In the genomic region with DNA sequence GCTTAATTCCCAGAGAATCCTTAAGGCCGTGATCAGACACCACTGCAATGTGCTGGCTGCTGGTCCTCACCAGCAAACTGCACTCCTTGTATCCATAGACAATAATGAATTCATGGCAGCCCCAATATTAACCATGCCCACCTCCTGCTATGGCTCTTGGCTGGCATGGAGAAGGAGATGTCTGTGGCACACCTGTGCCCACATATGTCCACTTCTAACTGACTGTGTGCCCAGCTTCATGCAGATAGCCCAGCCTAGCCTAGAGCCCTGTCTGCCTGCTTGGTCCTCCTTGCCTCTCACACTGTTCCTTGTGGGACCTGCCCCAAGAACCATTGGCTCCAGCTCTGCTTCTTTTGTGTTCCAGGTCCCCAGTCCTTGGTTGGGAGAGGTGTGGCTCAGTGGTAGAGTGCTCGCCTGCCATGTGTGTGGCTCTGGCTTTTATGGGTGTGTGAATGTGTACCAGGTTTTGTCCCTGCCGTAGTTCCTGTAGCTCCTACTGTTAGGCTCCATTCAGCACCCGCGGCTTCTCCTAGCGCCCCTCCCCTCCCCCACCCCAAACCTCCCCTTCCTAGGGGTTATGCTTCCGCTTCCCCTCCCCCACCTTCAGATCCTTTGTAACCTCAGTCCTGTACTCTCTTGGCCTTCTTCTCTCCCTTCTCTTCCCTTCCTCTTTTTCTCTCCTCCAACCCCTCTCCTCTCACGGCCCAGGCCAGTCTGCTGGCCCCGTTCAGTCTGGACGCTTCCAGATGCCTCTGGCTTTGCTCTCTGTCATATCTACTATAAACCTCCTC, we compare ENCODE assay signal across 8 mouse cellular contexts. TPM values are rescaled to one million over a fixed set of nuclear protein-coding genes. Genes with fewer than 3 reads are reported as not detected.
DNase-seq lines count a peak whose midpoint lies in the region; ATAC-seq and TF ChIP-seq lines count a peak whose summit lies in the region.

No protein-coding gene starts in this region.

- TF ChIP-seq CTCF in forebrain, postnatal 0 days (IDR thresholded peaks at IDR 0.05; ENCODE audit: low read depth) = no peak

- no peak overlapping the region for H3K4me3 ChIP-seq in forebrain, embryonic 10.5 days
- no peak overlapping the region for H3K4me3 ChIP-seq in forebrain, postnatal 0 days (ENCODE audit: low read depth, low read length)
- H3K4me3 ChIP-seq in neural tube, embryonic 14.5 days (ENCODE audit: low read depth, low read length) = no peak overlapping the region
- no peak overlapping the region for H3K4me3 ChIP-seq in neural tube, embryonic 15.5 days (replicated peaks)

- H3K9me3 ChIP-seq in forebrain, embryonic 10.5 days = no peaks in the 10 kb centered on the region
- H3K9me3 ChIP-seq in forebrain, postnatal 0 days (ENCODE audit: low read length) = no peaks in the 10 kb centered on the region
- no peaks in the 10 kb centered on the region for H3K9me3 ChIP-seq in neural tube, embryonic 14.5 days (ENCODE audit: control insufficient read depth, low read length)
- no peaks in the 10 kb centered on the region for H3K9me3 ChIP-seq in neural tube, embryonic 15.5 days (replicated peaks)

- no peak for ATAC-seq in forebrain, postnatal 0 days
- no peak for ATAC-seq in neural tube, embryonic 14.5 days (ENCODE audit: low read depth)
- no peak for ATAC-seq in neural tube, embryonic 15.5 days (ENCODE audit: low FRiP score)

- no peaks in the 10 kb centered on the region for H3K27me3 ChIP-seq in forebrain, embryonic 10.5 days (ENCODE audit: poor library complexity, severe bottlenecking)
- H3K27me3 ChIP-seq in forebrain, postnatal 0 days (ENCODE audit: insufficient read depth, low read length) = no peaks in the 10 kb centered on the region
- no peaks in the 10 kb centered on the region for H3K27me3 ChIP-seq in neural tube, embryonic 14.5 days (ENCODE audit: control insufficient read depth, insufficient read depth, low read length)
- H3K27me3 ChIP-seq in neural tube, embryonic 15.5 days (replicated peaks) = no peaks in the 10 kb centered on the region

- peak overlapping the region; percentile 78 for H3K27ac ChIP-seq in forebrain, embryonic 10.5 days
- H3K27ac ChIP-seq in forebrain, postnatal 0 days (ENCODE audit: low read depth, low read length) = no peak overlapping the region
- H3K27ac ChIP-seq in neural tube, embryonic 14.5 days (ENCODE audit: low read depth, low read length) = 0 out of 2 replicates have a peak overlapping the region, but pooled peaks have one; percentile 10
- no peak overlapping the region for H3K27ac ChIP-seq in neural tube, embryonic 15.5 days (replicated peaks)

- H3K4me1 ChIP-seq in forebrain, embryonic 10.5 days = peaks cover 29% of the 10 kb centered on the region
- no peaks in the 10 kb centered on the region for H3K4me1 ChIP-seq in forebrain, postnatal 0 days (ENCODE audit: insufficient read depth)
- H3K4me1 ChIP-seq in neural tube, embryonic 14.5 days (ENCODE audit: control insufficient read depth, insufficient read depth, low read length) = no peaks in the 10 kb centered on the region
- 0 out of 2 replicates have a peak, but pooled peaks cover 3% of the 10 kb centered on the region for H3K4me1 ChIP-seq in neural tube, embryonic 15.5 days

- no peaks in the 10 kb centered on the region for H3K36me3 ChIP-seq in forebrain, embryonic 10.5 days (replicated peaks)
- H3K36me3 ChIP-seq in forebrain, postnatal 0 days (ENCODE audit: insufficient read depth) = no peaks in the 10 kb centered on the region
- no peaks in the 10 kb centered on the region for H3K36me3 ChIP-seq in neural tube, embryonic 14.5 days (ENCODE audit: control insufficient read depth, insufficient read depth, low read length)
- H3K36me3 ChIP-seq in neural tube, embryonic 15.5 days = no peaks in the 10 kb centered on the region

- H3K9ac ChIP-seq in forebrain, postnatal 0 days = no peak overlapping the region
- H3K9ac ChIP-seq in neural tube, embryonic 14.5 days (replicated peaks; ENCODE audit: low read depth, low read length) = no peak overlapping the region
- H3K9ac ChIP-seq in neural tube, embryonic 15.5 days (replicated peaks) = no peak overlapping the region

- DNase-seq in forebrain, embryonic 10.5 days (ENCODE audit: extremely low spot score, low spot score) = no peak
- no peak for DNase-seq in forebrain, postnatal 0 days
- DNase-seq in liver = peak; percentile 53
- peak; percentile 42 for DNase-seq in thymus, postnatal 25 days
- no peak for DNase-seq in adrenal gland, adult 8-10 months
- no peak for DNase-seq in frontal cortex, adult 2 months (ENCODE audit: extremely low spot score in 1 of 2, low spot score in 1 of 2)

- WGBS in forebrain, embryonic 10.5 days = 54% methylated on average over 10 of the region's 10 CpGs
- WGBS in forebrain, postnatal 0 days = 44% methylated on average over 10 of the region's 10 CpGs
- 34% methylated on average over 10 of the region's 10 CpGs for WGBS in neural tube, embryonic 14.5 days
- 34% methylated on average over 9 of the region's 10 CpGs for WGBS in neural tube, embryonic 15.5 days

- H3K4me2 ChIP-seq in forebrain, postnatal 0 days (ENCODE audit: low read depth) = no peak overlapping the region
- no peak overlapping the region for H3K4me2 ChIP-seq in neural tube, embryonic 14.5 days (ENCODE audit: low read depth, low read length)
- no peak overlapping the region for H3K4me2 ChIP-seq in neural tube, embryonic 15.5 days

RNA-seq across cellular contexts. Expression of a gene that starts 6.3 kb away (rescaled TPM):
- polyA plus RNA-seq in forebrain, embryonic 10.5 days (2016; fragmentation: Nextera tagmentation; extraction: Ambion mirVana) = 6.1 and 8.8 TPM in 2 replicates
- 11.6 and 15.1 TPM in 2 replicates for total RNA-seq in forebrain, postnatal 0 days (2014; rRNA removed)
- 1.2 and 1.4 TPM in 2 replicates for polyA plus RNA-seq in forebrain, postnatal 0 days (2015; fragmentation: Nextera tagmentation; extraction: Ambion mirVana)
- 1.2 and 3.0 TPM in 2 replicates for polyA plus RNA-seq in neural tube, embryonic 14.5 days (2014; fragmentation: Nextera tagmentation; extraction: Ambion mirVana)
- 2.1 and 5.1 TPM in 2 replicates for polyA plus RNA-seq in neural tube, embryonic 15.5 days (2015; fragmentation: Nextera tagmentation; extraction: Ambion mirVana)
- total RNA-seq in adrenal gland, adult 8-10 months (2022) = 10 to 100 TPM; 13.8 to 25.2 (median 18.5) TPM
- 7.4 and 9.1 TPM in 2 replicates for polyA plus RNA-seq in frontal cortex, adult 2 months (2012; rRNA removed)

RNA-seq across cellular contexts. Expression of a gene that starts 10.4 kb away (rescaled TPM):
- polyA plus RNA-seq in forebrain, embryonic 10.5 days (2016; fragmentation: Nextera tagmentation; extraction: Ambion mirVana) = 73.2 and 79.8 TPM in 2 replicates
- total RNA-seq in forebrain, postnatal 0 days (2014; rRNA removed) = 11.5 and 14.9 TPM in 2 replicates
- polyA plus RNA-seq in forebrain, postnatal 0 days (2015; fragmentation: Nextera tagmentation; extraction: Ambion mirVana) = 6.1 and 6.5 TPM in 2 replicates
- polyA plus RNA-seq in neural tube, embryonic 14.5 days (2014; fragmentation: Nextera tagmentation; extraction: Ambion mirVana) = 4.7 TPM in 2 replicates
- polyA plus RNA-seq in neural tube, embryonic 15.5 days (2015; fragmentation: Nextera tagmentation; extraction: Ambion mirVana) = 6.8 and 15.4 TPM in 2 replicates
- 1 to 10 TPM; 4.8 to 9.9 (median 8.2) TPM for total RNA-seq in adrenal gland, adult 8-10 months (2022)
- 2.4 and 2.5 TPM in 2 replicates for polyA plus RNA-seq in frontal cortex, adult 2 months (2012; rRNA removed)

RNA-seq across cellular contexts. Expression of a gene that starts 19.3 kb away (rescaled TPM):
- polyA plus RNA-seq in forebrain, embryonic 10.5 days (2016; fragmentation: Nextera tagmentation; extraction: Ambion mirVana) = 313 and 321 TPM in 2 replicates
- total RNA-seq in forebrain, postnatal 0 days (2014; rRNA removed) = 132 and 163 TPM in 2 replicates
- 226 and 260 TPM in 2 replicates for polyA plus RNA-seq in forebrain, postnatal 0 days (2015; fragmentation: Nextera tagmentation; extraction: Ambion mirVana)
- 170 and 179 TPM in 2 replicates for polyA plus RNA-seq in neural tube, embryonic 14.5 days (2014; fragmentation: Nextera tagmentation; extraction: Ambion mirVana)
- 189 and 207 TPM in 2 replicates for polyA plus RNA-seq in neural tube, embryonic 15.5 days (2015; fragmentation: Nextera tagmentation; extraction: Ambion mirVana)
- total RNA-seq in adrenal gland, adult 8-10 months (2022) = 100 to 1,000 TPM in 3 of 4 experiments, 10 to 100 TPM in 1; 83.4 to 110 (median 106) TPM
- 66.0 and 67.4 TPM in 2 replicates for polyA plus RNA-seq in frontal cortex, adult 2 months (2012; rRNA removed)

RNA-seq across cellular contexts. Expression of a gene that starts 53.8 kb away (rescaled TPM):
- 4.6 and 5.5 TPM in 2 replicates for polyA plus RNA-seq in forebrain, embryonic 10.5 days (2016; fragmentation: Nextera tagmentation; extraction: Ambion mirVana)
- total RNA-seq in forebrain, postnatal 0 days (2014; rRNA removed) = 8.8 and 12.8 TPM in 2 replicates
- polyA plus RNA-seq in forebrain, postnatal 0 days (2015; fragmentation: Nextera tagmentation; extraction: Ambion mirVana) = 6.0 and 8.4 TPM in 2 replicates
- polyA plus RNA-seq in neural tube, embryonic 14.5 days (2014; fragmentation: Nextera tagmentation; extraction: Ambion mirVana) = 6.9 and 7.1 TPM in 2 replicates
- 6.7 and 9.5 TPM in 2 replicates for polyA plus RNA-seq in neural tube, embryonic 15.5 days (2015; fragmentation: Nextera tagmentation; extraction: Ambion mirVana)
- total RNA-seq in adrenal gland, adult 8-10 months (2022) = 10 to 100 TPM in 2 of 4 experiments, 1 to 10 TPM in 2; 6.4 to 11.6 (median 9.1) TPM
- 9.4 and 9.5 TPM in 2 replicates for polyA plus RNA-seq in frontal cortex, adult 2 months (2012; rRNA removed)

RNA-seq across cellular contexts. Expression of a gene that starts 54.0 kb away (rescaled TPM):
- polyA plus RNA-seq in forebrain, embryonic 10.5 days (2016; fragmentation: Nextera tagmentation; extraction: Ambion mirVana) = 41.0 and 44.1 TPM in 2 replicates
- 15.3 and 31.8 TPM in 2 replicates for total RNA-seq in forebrain, postnatal 0 days (2014; rRNA removed)
- polyA plus RNA-seq in forebrain, postnatal 0 days (2015; fragmentation: Nextera tagmentation; extraction: Ambion mirVana) = 137 and 157 TPM in 2 replicates
- 119 and 150 TPM in 2 replicates for polyA plus RNA-seq in neural tube, embryonic 14.5 days (2014; fragmentation: Nextera tagmentation; extraction: Ambion mirVana)
- 103 and 113 TPM in 2 replicates for polyA plus RNA-seq in neural tube, embryonic 15.5 days (2015; fragmentation: Nextera tagmentation; extraction: Ambion mirVana)
- total RNA-seq in adrenal gland, adult 8-10 months (2022) = 10 to 100 TPM; 61.7 to 64.9 (median 62.9) TPM
- 130 and 153 TPM in 2 replicates for polyA plus RNA-seq in frontal cortex, adult 2 months (2012; rRNA removed)

Comparison
In these comparisons a context has a peak if more than half of its experiments do, and no peak if none do; other contexts are left out.
1. H3K27ac ChIP-seq: peak in forebrain, embryonic 10.5 days (single experiment) and neural tube, embryonic 14.5 days (single experiment); none in forebrain, postnatal 0 days (single experiment) and neural tube, embryonic 15.5 days (single experiment).
2. DNase-seq: peak in liver (single experiment) and thymus, postnatal 25 days (single experiment); none in forebrain, embryonic 10.5 days (single experiment), forebrain, postnatal 0 days (single experiment), adrenal gland, adult 8-10 months (single experiment) and frontal cortex, adult 2 months (0 of 2).